Mouse (Mus musculus) layer of hippocampus, postnatal 14 days (tissue): Measurements from ENCODE around the gene Serpina3g. TPM values are rescaled to one million over a fixed set of nuclear protein-coding genes. Genes with fewer than 3 reads are reported as not detected.

Source experiments
- DNase-seq, 2 experiments: peaks; one replicate each; pipeline ENCODE4 v3.0.0; 2021 to 2022; ENCODE audit warnings: low spot score in 2 of 2, mixed read lengths in 1 of 2
- total RNA-seq, 2 experiments: library from RNA; stranded (reverse); gene quantifications; 2 replicates each; pipeline ENCODE4 v1.2.3; 2021

The Serpina3g gene
- total RNA-seq, 2 experiments from 2014 or later, result 0.76 to 1.2 TPM

DNA sequence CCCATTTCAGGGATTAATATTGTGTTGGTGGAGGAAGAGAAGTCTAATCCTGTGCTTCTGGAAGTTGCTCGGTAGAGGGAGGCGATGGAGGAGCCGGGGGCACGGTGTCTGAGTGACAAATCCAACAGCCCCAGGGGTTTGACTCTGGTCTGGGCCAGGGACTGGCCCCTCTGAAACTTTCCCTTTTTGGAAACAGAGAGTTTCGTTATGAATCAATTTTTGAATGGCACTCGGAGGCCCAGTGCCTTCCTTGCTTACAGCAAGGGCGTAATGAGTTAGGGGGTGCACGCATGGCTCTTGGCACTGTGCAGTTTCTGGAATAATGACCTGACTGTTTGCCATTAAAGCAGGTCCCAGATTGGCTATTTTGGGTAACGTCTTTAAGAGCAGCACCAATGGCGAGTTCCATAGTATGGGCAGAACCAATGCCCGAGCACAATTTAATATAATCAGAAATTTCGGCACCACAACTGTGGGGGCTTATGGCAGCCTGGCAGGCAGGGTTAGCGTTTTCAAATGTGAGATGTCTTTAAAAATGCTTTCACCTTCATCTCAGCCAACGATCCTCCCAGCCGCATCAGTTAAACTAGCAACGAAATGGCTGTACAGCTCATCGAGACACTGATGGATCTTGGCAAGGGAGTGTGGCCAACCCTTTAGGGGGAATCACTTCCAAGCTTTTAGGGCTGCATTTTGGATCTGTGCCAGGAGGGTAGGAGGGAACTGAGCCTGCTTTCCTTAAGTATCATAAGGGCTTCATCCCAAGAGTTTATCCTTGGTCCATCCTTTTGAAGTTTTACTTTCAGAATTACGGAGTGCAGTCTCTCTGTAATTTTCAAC lies 42.4 kb downstream of the Serpina3g start:
- no peak for DNase-seq

- DNase-seq, result no peak
Measured at GRCm38 (mm10) chr12:104279056-104279435, 43.0 kb downstream of the Serpina3g start.

DNA sequence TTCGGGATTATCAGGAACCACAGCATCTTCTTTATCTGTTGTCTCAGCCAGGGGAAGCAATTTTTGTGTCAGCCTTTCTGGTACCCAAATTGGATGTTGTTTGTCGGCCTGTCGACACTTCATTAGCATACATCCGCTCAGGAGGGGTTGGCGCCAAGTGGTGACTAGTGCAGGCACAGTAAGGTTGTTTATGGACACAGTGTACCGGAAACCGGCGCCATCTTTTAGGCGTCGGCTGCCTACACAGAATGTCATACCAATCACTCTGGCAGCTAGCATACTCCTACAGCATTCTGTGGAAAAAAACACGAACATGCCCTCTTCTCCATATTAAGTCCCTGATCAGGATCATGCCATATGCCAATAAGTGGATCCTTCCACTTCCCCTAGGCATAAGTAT lies 47.3 kb downstream of the Serpina3g start:
- no peak for DNase-seq

DNA sequence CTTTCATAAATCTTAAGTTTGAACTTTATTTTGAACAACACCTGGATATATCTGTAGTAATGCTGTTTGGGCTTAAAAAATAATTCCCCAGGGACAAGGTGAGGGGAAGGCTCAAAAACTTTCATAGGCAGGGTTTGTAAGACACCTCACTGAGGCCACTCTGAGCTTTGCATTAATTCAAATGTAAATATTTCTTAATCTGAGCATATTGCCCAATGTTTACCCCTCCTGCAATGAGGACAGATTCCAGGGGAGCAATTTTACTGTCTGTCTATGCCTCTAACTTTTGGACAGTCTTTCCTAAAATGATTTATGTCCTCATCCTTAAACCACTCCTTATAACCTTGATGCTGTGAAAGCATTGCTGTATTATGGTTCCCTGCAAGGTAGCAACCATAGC lies 52.3 kb downstream of the Serpina3g start:
- DNase-seq, result no peak

DNA sequence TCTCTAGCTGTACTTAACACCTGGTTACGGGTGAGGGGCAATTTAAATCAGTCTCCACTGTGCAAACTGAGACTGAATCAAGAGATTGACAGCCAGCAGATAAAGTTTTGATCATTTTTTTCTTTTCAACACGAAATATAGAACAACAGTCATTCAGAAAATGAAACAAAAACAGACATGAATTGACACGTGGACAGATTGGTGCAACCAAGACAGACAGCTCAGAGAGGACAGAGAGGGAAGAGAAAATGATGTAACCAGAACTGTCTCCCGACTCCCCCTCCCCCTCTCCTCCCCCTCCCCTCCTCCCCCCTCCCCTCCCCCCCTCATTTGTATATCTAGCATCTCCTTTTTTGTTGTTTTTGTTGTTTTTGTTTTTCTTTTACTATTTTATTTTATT lies 53.8 kb downstream of the Serpina3g start:
- DNase-seq, result no peak

Other genes with a start within 250 kb of the Serpina3g start
- not detected for gene Serpina11, start 246.3 kb upstream of the Serpina3g start, total RNA-seq
- under 1 TPM in 1 of 2 experiments, not detected in 1; 0.18 TPM for gene Serpina9, start 222.5 kb upstream of the Serpina3g start, total RNA-seq
- gene Serpina12, start 191.8 kb upstream of the Serpina3g start, total RNA-seq, result not detected
- gene Serpina5, start 135.1 kb upstream of the Serpina3g start, total RNA-seq, result not detected
- not detected for gene Serpina3a, start 123.5 kb upstream of the Serpina3g start, total RNA-seq
- not detected for gene Serpina3b, start 108.2 kb upstream of the Serpina3g start, total RNA-seq
- gene Serpina3c, start 82.4 kb upstream of the Serpina3g start, total RNA-seq, result under 1 TPM in 1 of 2 experiments, not detected in 1; 0.32 TPM
- not detected for gene Serpina3f, start 21.7 kb upstream of the Serpina3g start, total RNA-seq
- gene Serpina3i, start 26.9 kb downstream of the Serpina3g start, total RNA-seq, result under 1 TPM; 0.64 to 0.88 TPM
- not detected for gene Serpina3j, start 78.3 kb downstream of the Serpina3g start, total RNA-seq
- gene Serpina3k, start 102.2 kb downstream of the Serpina3g start, total RNA-seq, result not detected
- gene Serpina3m, start 102.2 kb downstream of the Serpina3g start, total RNA-seq, result under 1 TPM in 1 of 2 experiments, not detected in 1; 0.45 TPM
- gene Serpina3n, start 170.5 kb downstream of the Serpina3g start, total RNA-seq, result 10 to 100 TPM; 51.3 to 54.4 TPM
- gene Gsc, start 237.1 kb downstream of the Serpina3g start, total RNA-seq, result not detected